Mouse (Mus musculus) liver, adult 2 months (tissue): Measurements from ENCODE around the gene Notch2.

ENCODE experiments used
- CTCF ChIP-seq: fragments of 200-500 bp; IDR thresholded peaks from 2 replicates; pipeline ENCODE4 v1.5.1; 2011; ENCODE audit warnings: low read depth, low read length, control low read depth
- POLR2A ChIP-seq: fragments of 200-500 bp; IDR thresholded peaks from 2 replicates; pipeline ENCODE4 v1.6.1; 2011; ENCODE audit warnings: low read length, control low read depth; ENCODE audit not compliant: insufficient read depth; ENCODE audit errors: extremely low read depth

GRCm38 (mm10) chr3:98128716-98129115 lies 115.4 kb downstream of the Notch2 start:
- TF ChIP-seq POLR2A (no peak), CTCF (no peak)
